ENCODE assay signal across 8 mouse cellular contexts in genomic region chr5:107320703-107321102, GRCm38 (mm10). TPM values are rescaled to one million over a fixed set of nuclear protein-coding genes. Genes with fewer than 3 reads are reported as not detected.
A peak's percentile ranks its signal among the peaks of the same experiment; 100 is the strongest.
DNase-seq lines count a peak whose midpoint lies in the region; ATAC-seq and TF ChIP-seq lines count a peak whose summit lies in the region.

No protein-coding gene starts in this region.

- WGBS in intestine, postnatal 0 days, result 5% methylated on average over 1 of the region's 1 CpGs
- 3% methylated on average over 1 of the region's 1 CpGs for WGBS in intestine, embryonic 16.5 days
- 10% methylated on average over 1 of the region's 1 CpGs for WGBS in heart, embryonic 13.5 days

- H3K4me2 ChIP-seq in intestine, postnatal 0 days (replicated peaks; ENCODE audit: low read depth), result no peak overlapping the region
- H3K4me2 ChIP-seq in intestine, embryonic 16.5 days (ENCODE audit: low read depth, low read length), result no peak overlapping the region
- H3K4me2 ChIP-seq in heart, embryonic 13.5 days, result peak overlapping the region; percentile 36; the same call in 1 of the 2 replicates

- no peaks in the 10 kb centered on the region for H3K9me3 ChIP-seq in intestine, postnatal 0 days (ENCODE audit: control insufficient read depth)
- peaks cover 3% of the 10 kb centered on the region; the same call in 1 of the 2 replicates for H3K9me3 ChIP-seq in intestine, embryonic 16.5 days (ENCODE audit: control insufficient read depth, low read length)
- H3K9me3 ChIP-seq in heart, embryonic 13.5 days, result no peaks in the 10 kb centered on the region
- peaks cover 7% of the 10 kb centered on the region; the same call in 1 of the 2 replicates for H3K9me3 ChIP-seq in megakaryocyte, embryonic 14.5 days

- no peaks in the 10 kb centered on the region for H3K4me1 ChIP-seq in intestine, postnatal 0 days (replicated peaks; ENCODE audit: control insufficient read depth, insufficient read depth, low read length)
- H3K4me1 ChIP-seq in intestine, embryonic 16.5 days (ENCODE audit: control insufficient read depth, insufficient read depth, low read length), result no peaks in the 10 kb centered on the region
- peaks cover 7% of the 10 kb centered on the region; the same call in 1 of the 2 replicates for H3K4me1 ChIP-seq in heart, embryonic 13.5 days
- peaks cover 4% of the 10 kb centered on the region for H3K4me1 ChIP-seq in megakaryocyte, embryonic 14.5 days

- TF ChIP-seq CTCF in intestine, postnatal 0 days (IDR thresholded peaks at IDR 0.05; ENCODE audit: low read depth), result peak; percentile 86

- DNase-seq in B cell, adult 2 months, result peak; percentile 21 to 34
- DNase-seq in NIH3T3 (ENCODE audit: low read depth), result peak; percentile 82
- no peak for DNase-seq in urinary bladder, postnatal 10 days (ENCODE audit: low spot score)

- H3K27ac ChIP-seq in intestine, postnatal 0 days (ENCODE audit: low read depth, low read length), result no peak overlapping the region
- no peak overlapping the region for H3K27ac ChIP-seq in intestine, embryonic 16.5 days (ENCODE audit: low read length)
- no peak overlapping the region for H3K27ac ChIP-seq in heart, embryonic 13.5 days (replicated peaks)

- H3K9ac ChIP-seq in intestine, postnatal 0 days (ENCODE audit: low read depth, low read length), result no peak overlapping the region; the same call in 1 of the 2 replicates
- no peak overlapping the region for H3K9ac ChIP-seq in intestine, embryonic 16.5 days (ENCODE audit: low read depth, low read length)
- H3K9ac ChIP-seq in heart, embryonic 13.5 days, result no peak overlapping the region

- no peak for ATAC-seq in intestine, postnatal 0 days
- no peak for ATAC-seq in intestine, embryonic 16.5 days
- no peak for ATAC-seq in heart, embryonic 13.5 days (ENCODE audit: extremely low read depth, insufficient number of reproducible peaks, low FRiP score, low TSS enrichment)
- no peak for ATAC-seq in erythroid progenitor cell, adult 5-6 weeks (replicated peaks; ENCODE audit: low FRiP score, poor library complexity, severe bottlenecking)

- no peaks in the 10 kb centered on the region for H3K27me3 ChIP-seq in intestine, postnatal 0 days (replicated peaks; ENCODE audit: control insufficient read depth, insufficient read depth, low read length)
- H3K27me3 ChIP-seq in intestine, embryonic 16.5 days (replicated peaks; ENCODE audit: control insufficient read depth, insufficient read depth, low read length), result no peaks in the 10 kb centered on the region
- H3K27me3 ChIP-seq in heart, embryonic 13.5 days (replicated peaks), result no peaks in the 10 kb centered on the region
- H3K27me3 ChIP-seq in megakaryocyte, embryonic 14.5 days (replicated peaks), result peaks cover 9% of the 10 kb centered on the region

- no peak overlapping the region for H3K4me3 ChIP-seq in intestine, postnatal 0 days (ENCODE audit: low read depth, low read length)
- no peak overlapping the region for H3K4me3 ChIP-seq in intestine, embryonic 16.5 days (ENCODE audit: low read length)
- H3K4me3 ChIP-seq in heart, embryonic 13.5 days, result no peak overlapping the region
- peak overlapping the region; percentile 33 for H3K4me3 ChIP-seq in megakaryocyte, embryonic 14.5 days (replicated peaks)

- H3K36me3 ChIP-seq in intestine, postnatal 0 days (ENCODE audit: control insufficient read depth, insufficient read depth), result no peaks in the 10 kb centered on the region
- no peaks in the 10 kb centered on the region for H3K36me3 ChIP-seq in intestine, embryonic 16.5 days (ENCODE audit: control insufficient read depth, insufficient read depth, low read length)
- no peaks in the 10 kb centered on the region for H3K36me3 ChIP-seq in heart, embryonic 13.5 days
- H3K36me3 ChIP-seq in megakaryocyte, embryonic 14.5 days (replicated peaks; ENCODE audit: low read length), result no peaks in the 10 kb centered on the region

RNA-seq across cellular contexts. Expression of gene Brdt, which starts 10.3 kb away (rescaled TPM):
- 0.78 and 1.2 TPM in 2 replicates for polyA plus RNA-seq in intestine, postnatal 0 days (2015; fragmentation: Nextera tagmentation; extraction: Ambion mirVana)
- 0.98 and 1.0 TPM in 2 replicates for polyA plus RNA-seq in intestine, embryonic 16.5 days (2015; fragmentation: Nextera tagmentation; extraction: Ambion mirVana)
- polyA plus RNA-seq in heart, embryonic 13.5 days (2015; fragmentation: Nextera tagmentation; extraction: Ambion mirVana), result 0.59 and 0.64 TPM in 2 replicates
- 0.35 TPM in 1 of 2 replicates, not detected in the other for polyA plus RNA-seq in megakaryocyte, embryonic 14.5 days (2012; ENCODE audit: insufficient read depth, low replicate concordance)
- total RNA-seq in erythroid progenitor cell, adult 5-6 weeks (2015; ENCODE audit: low replicate concordance), result not detected in 2 replicates
- not detected in 2 replicates for total RNA-seq in erythroid progenitor cell, adult 5-6 weeks (2017; ENCODE audit: low replicate concordance)

RNA-seq across cellular contexts. Expression of gene Tgfbr3, which starts 31.3 kb away (rescaled TPM):
- polyA plus RNA-seq in intestine, postnatal 0 days (2015; fragmentation: Nextera tagmentation; extraction: Ambion mirVana), result 7.0 and 7.5 TPM in 2 replicates
- polyA plus RNA-seq in intestine, embryonic 16.5 days (2015; fragmentation: Nextera tagmentation; extraction: Ambion mirVana), result 14.6 and 14.9 TPM in 2 replicates
- 19.1 and 20.5 TPM in 2 replicates for polyA plus RNA-seq in heart, embryonic 13.5 days (2015; fragmentation: Nextera tagmentation; extraction: Ambion mirVana)
- polyA plus RNA-seq in megakaryocyte, embryonic 14.5 days (2012; ENCODE audit: insufficient read depth, low replicate concordance), result not detected in 2 replicates
- total RNA-seq in erythroid progenitor cell, adult 5-6 weeks (2015; ENCODE audit: low replicate concordance), result 1.8 and 5.4 TPM in 2 replicates
- 1.0 and 4.7 TPM in 2 replicates for total RNA-seq in erythroid progenitor cell, adult 5-6 weeks (2017; ENCODE audit: low replicate concordance)
